Mouse (Mus musculus) heart, embryonic 11.5 days (tissue): Measurements from ENCODE around the gene Tns1. TPM values are rescaled to one million over a fixed set of nuclear protein-coding genes. Genes with fewer than 3 reads are reported as not detected.

Source experiments
- ATAC-seq: fragments of 200-750 bp; cut with Nextera tagmentation; replicated peaks from 2 replicates; pipeline ENCODE4 v1.8.0; 2017; ENCODE audit warnings: moderate library complexity; ENCODE audit not compliant: insufficient number of reproducible peaks, low FRiP score, low TSS enrichment
- H3K27ac ChIP-seq: fragments of 300-500 bp; sonication (generic); 2 replicates; pipeline ENCODE4 v1.5.1; 2014; ENCODE audit warnings: mild to moderate bottlenecking, low read depth, low read length
- H3K27me3 ChIP-seq: fragments of 300-500 bp; sonication (generic); 2 replicates; pipeline ENCODE4 v1.6.1; 2014; ENCODE audit warnings: mild to moderate bottlenecking, low read length, mixed read lengths; ENCODE audit not compliant: control insufficient read depth, insufficient read depth
- H3K36me3 ChIP-seq: fragments of 300-500 bp; sonication (generic); 2 replicates; pipeline ENCODE4 v1.6.1; 2014; ENCODE audit warnings: mild to moderate bottlenecking, low read length, moderate library complexity, mixed read lengths; ENCODE audit not compliant: control insufficient read depth, insufficient read depth
- H3K4me1 ChIP-seq: fragments of 300-500 bp; sonication (generic); 2 replicates; pipeline ENCODE4 v1.6.1; 2014; ENCODE audit warnings: low read length; ENCODE audit not compliant: control insufficient read depth, insufficient read depth
- H3K4me2 ChIP-seq: fragments of 300-500 bp; sonication (generic); 2 replicates; pipeline ENCODE4 v1.6.1; 2014; ENCODE audit warnings: mild to moderate bottlenecking, moderate library complexity
- H3K4me3 ChIP-seq: fragments of 300-500 bp; sonication (generic); 2 replicates; pipeline ENCODE4 v1.5.1; 2014; ENCODE audit warnings: low read depth, low read length
- H3K9ac ChIP-seq: fragments of 300-500 bp; sonication (generic); 2 replicates; pipeline ENCODE4 v1.6.1; 2014; ENCODE audit warnings: mild to moderate bottlenecking, low read depth, low read length, moderate library complexity
- H3K9me3 ChIP-seq: fragments of 300-500 bp; sonication (generic); replicated peaks from 2 replicates; pipeline ENCODE4 v1.6.1; 2016; ENCODE audit warnings: low read length; ENCODE audit not compliant: control insufficient read depth
- WGBS: fragments of 180-500 bp; shearing (Covaris S2); extraction: QIAGEN DNeasy Blood & Tissue Kit; methylation state at CpG from one replicate; pipeline ENCODE4 v1.1.7; 2014; ENCODE audit not compliant: insufficient replicate concordance; 5-methylcytosine and 5-hydroxymethylcytosine counted together
- polyA plus RNA-seq: library from polyadenylated mRNA; unstranded; fragments of >200 nt; fragmentation: Nextera tagmentation; extraction: Ambion mirVana; gene quantifications from 2 replicates; pipeline ENCODE4 v1.2.1, GENCODE M21; 2014

Gene Tns1
- polyA plus RNA-seq, 1 experiment from 2014 or later = 75.6 TPM

GRCm38 (mm10) chr1:74020235-74020634 lies 104.0 kb downstream of the Tns1 start:
- Histone ChIP-seq H3K4me2 (no peak overlapping the region), H3K27ac (peak overlapping the region; percentile 50), H3K4me3 (no peak overlapping the region), H3K9ac (peak overlapping the region; percentile 30; the same call in 1 of the 2 replicates), H3K27me3 (no peaks in the 10 kb centered on the region), H3K4me1 (peaks cover 83% of the 10 kb centered on the region), H3K9me3 (no peaks in the 10 kb centered on the region), H3K36me3 (no peaks in the 10 kb centered on the region)
- 48% methylated on average over 6 of the region's 6 CpGs for WGBS
- ATAC-seq = no peak

- no peak overlapping the region for H3K4me2 ChIP-seq
- peak overlapping the region; percentile 3; the same call in 1 of the 2 replicates for H3K9ac ChIP-seq
- WGBS = 72% methylated on average over 9 of the region's 9 CpGs
- peaks cover 64% of the 10 kb centered on the region for H3K4me1 ChIP-seq
- no peak overlapping the region for H3K27ac ChIP-seq
- H3K4me3 ChIP-seq = no peak overlapping the region
- H3K9me3 ChIP-seq = no peaks in the 10 kb centered on the region
- no peaks in the 10 kb centered on the region for H3K36me3 ChIP-seq
- ATAC-seq = no peak
- H3K27me3 ChIP-seq = no peaks in the 10 kb centered on the region
These were observed 106.7 kb downstream of the Tns1 start for GRCm38 (mm10) chr1:74017399-74018172.

- H3K27me3 ChIP-seq = no peaks in the 10 kb centered on the region
- ATAC-seq = no peak
- H3K9ac ChIP-seq = no peak overlapping the region
- no peaks in the 10 kb centered on the region for H3K36me3 ChIP-seq
- H3K9me3 ChIP-seq = no peaks in the 10 kb centered on the region
- 66% methylated on average over 5 of the region's 5 CpGs for WGBS
- H3K4me3 ChIP-seq = no peak overlapping the region
- H3K27ac ChIP-seq = peak overlapping the region; percentile 60
- H3K4me2 ChIP-seq = no peak overlapping the region
- H3K4me1 ChIP-seq = peaks cover 56% of the 10 kb centered on the region
These were observed 107.6 kb downstream of the Tns1 start for GRCm38 (mm10) chr1:74016618-74017017.

GRCm38 (mm10) chr1:74015513-74016234 lies 108.6 kb downstream of the Tns1 start:
- no peak overlapping the region for H3K9ac ChIP-seq
- H3K36me3 ChIP-seq = no peaks in the 10 kb centered on the region; the same call in 1 of the 2 replicates
- ATAC-seq = no peak
- H3K27me3 ChIP-seq = no peaks in the 10 kb centered on the region
- H3K27ac ChIP-seq = peak overlapping the region; percentile 60
- H3K9me3 ChIP-seq = no peaks in the 10 kb centered on the region
- no peak overlapping the region for H3K4me2 ChIP-seq
- H3K4me3 ChIP-seq = no peak overlapping the region
- H3K4me1 ChIP-seq = peaks cover 47% of the 10 kb centered on the region
- 46% methylated on average over 8 of the region's 8 CpGs for WGBS

- 45% methylated on average over 8 of the region's 14 CpGs for WGBS
- ATAC-seq = no peak
- Histone ChIP-seq H3K9ac (peak overlapping the region; percentile 47; the same call in 1 of the 2 replicates), H3K4me1 (peaks cover 39% of the 10 kb centered on the region), H3K9me3 (no peaks in the 10 kb centered on the region), H3K4me3 (no peak overlapping the region), H3K27ac (no peak overlapping the region), H3K36me3 (no peaks in the 10 kb centered on the region; the same call in 1 of the 2 replicates), H3K27me3 (no peaks in the 10 kb centered on the region), H3K4me2 (no peak overlapping the region)
These were observed 109.5 kb downstream of the Tns1 start for GRCm38 (mm10) chr1:74014538-74015327.

- H3K4me1 ChIP-seq = peaks cover 51% of the 10 kb centered on the region
- H3K27me3 ChIP-seq = no peaks in the 10 kb centered on the region
- ATAC-seq = no peak
- no peak overlapping the region for H3K9ac ChIP-seq
- H3K27ac ChIP-seq = no peak overlapping the region
- no peak overlapping the region for H3K4me3 ChIP-seq
- 82% methylated on average over 14 of the region's 14 CpGs for WGBS
- no peaks in the 10 kb centered on the region; the same call in 1 of the 2 replicates for H3K36me3 ChIP-seq
- H3K9me3 ChIP-seq = no peaks in the 10 kb centered on the region
- H3K4me2 ChIP-seq = no peak overlapping the region
These were observed 110.8 kb downstream of the Tns1 start for GRCm38 (mm10) chr1:74013296-74014031.

- H3K9ac ChIP-seq = no peak overlapping the region
These were observed 111.5 kb downstream of the Tns1 start for GRCm38 (mm10) chr1:74012706-74013105.

GRCm38 (mm10) chr1:74009495-74009894 lies 114.8 kb downstream of the Tns1 start:
- Histone ChIP-seq H3K9ac (peak overlapping the region; percentile 28; the same call in 1 of the 2 replicates), H3K27me3 (no peaks in the 10 kb centered on the region), H3K4me2 (no peak overlapping the region), H3K4me3 (no peak overlapping the region), H3K4me1 (peaks cover 45% of the 10 kb centered on the region), H3K36me3 (no peaks in the 10 kb centered on the region; the same call in 1 of the 2 replicates), H3K9me3 (no peaks in the 10 kb centered on the region), H3K27ac (peak overlapping the region; percentile 98)
- ATAC-seq = no peak
- 86% methylated on average over 3 of the region's 3 CpGs for WGBS

More at GRCm38 (mm10) chr1:74012706-74013105, 111.5 kb downstream of the Tns1 start:
- H3K27me3 ChIP-seq = no peaks in the 10 kb centered on the region
- H3K4me1 ChIP-seq = peaks cover 51% of the 10 kb centered on the region
- no peak for ATAC-seq
- H3K27ac ChIP-seq = no peak overlapping the region
- WGBS = 86% methylated on average over 10 of the region's 10 CpGs
- H3K9me3 ChIP-seq = no peaks in the 10 kb centered on the region
- no peak overlapping the region for H3K4me3 ChIP-seq
- H3K4me2 ChIP-seq = no peak overlapping the region
- no peaks in the 10 kb centered on the region; the same call in 1 of the 2 replicates for H3K36me3 ChIP-seq
